Mouse (Mus musculus): Measurements from ENCODE around the gene Emp3. TPM values are rescaled to one million over a fixed set of nuclear protein-coding genes. Genes with fewer than 3 reads are reported as not detected.
A peak's percentile ranks its signal among the peaks of the same experiment; 100 is the strongest.

Emp3 gene
- total and polyA plus RNA-seq, 3 experiments: 18.8 to 135 (median 56.6) TPM

- H3K27me3 ChIP-seq (replicated peaks): peaks cover 17% of the 10 kb centered on the region
- peaks cover 24% of the 10 kb centered on the region for H3K79me2 ChIP-seq (replicated peaks; ENCODE audit: control insufficient read depth, extremely low read depth, insufficient read depth, poor library complexity, severe bottlenecking)
- peak within 1 kb of the TSS; percentile 72 to 88 (median 86) for H3K4me3 ChIP-seq (replicated peaks in 1 of 3; ENCODE audit: low read depth in 2 of 3, low read length in 2 of 3, poor library complexity in 1 of 3)
- dilution Hi-C loops (cut with MboI; ENCODE audit: extremely low pct_ligation_motif_present, extremely low pct_unique_long_range_greater_than_20kb, low sequenced_read_pairs): no loop called here
- peak within 1 kb of the TSS; percentile 62 for H3K27ac ChIP-seq (ENCODE audit: insufficient read depth, low read depth)
- peak within 1 kb of the TSS; percentile 99 for H3K9ac ChIP-seq (ENCODE audit: insufficient read depth, low read depth)
- peaks cover 23 to 44% of the 10 kb centered on the region in 2 experiments for H3K4me1 ChIP-seq (ENCODE audit: control insufficient read depth in 1 of 2, insufficient read depth in 2 of 2)
- peak within 1 kb of the TSS; percentile 31 for H3K4me2 ChIP-seq (ENCODE audit: insufficient read depth, low read depth, poor library complexity, severe bottlenecking)
- TF ChIP-seq TCF12 (IDR thresholded peaks at IDR 0.05; ENCODE audit: low read depth, low read length): peak; percentile 56; the same call in 1 of the 2 replicates
- no peak for TF ChIP-seq CHD1 (IDR thresholded peaks at IDR 0.05; ENCODE audit: low read depth, low read length)
- TF ChIP-seq SMC3 (IDR thresholded peaks at IDR 0.05; ENCODE audit: low read depth, low read length): peak; percentile 88
- no peak for TF ChIP-seq HCFC1 (IDR thresholded peaks at IDR 0.05; ENCODE audit: low read depth, low read length)
- no peak for TF ChIP-seq BHLHE40 (IDR thresholded peaks at IDR 0.05; ENCODE audit: low read depth, low read length)
- peak; percentile 79 for TF ChIP-seq POLR2A (IDR thresholded peaks at IDR 0.05; ENCODE audit: low read depth, low read length)
- no peak for TF ChIP-seq GABPA (IDR thresholded peaks at IDR 0.05; ENCODE audit: insufficient replicate concordance, low read depth, low read length)
- no peak for TF ChIP-seq PAX5 (IDR thresholded peaks at IDR 0.05; ENCODE audit: low read length)
- TF ChIP-seq ZMIZ1 (IDR thresholded peaks at IDR 0.05; ENCODE audit: low read depth, low read length): no peak
- 0 out of 2 replicates have a peak, but pooled peaks have one; percentile 53 for TF ChIP-seq TBP (conservative IDR thresholded peaks at IDR 0.05; ENCODE audit: low read depth, low read length)
- TF ChIP-seq NRF1 (IDR thresholded peaks at IDR 0.05; ENCODE audit: low read depth, low read length): 0 out of 2 replicates have a peak, but pooled peaks have one; percentile 13
- peak; percentile 55; the same call in 1 of the 2 replicates for TF ChIP-seq NELFE (IDR thresholded peaks at IDR 0.05; ENCODE audit: low read depth, low read length)
- no peak for TF ChIP-seq ZC3H11A (IDR thresholded peaks at IDR 0.05; ENCODE audit: low read depth, low read length)
- peak; percentile 57 for TF ChIP-seq RAD21 (IDR thresholded peaks at IDR 0.05; ENCODE audit: low read depth, low read length)
- TF ChIP-seq USF2 (conservative IDR thresholded peaks at IDR 0.05; ENCODE audit: low read depth, low read length): no peak
- TF ChIP-seq CTCF (conservative IDR thresholded peaks at IDR 0.05 in 1 of 2, IDR thresholded peaks at IDR 0.05 in 1 of 2; ENCODE audit: low read depth in 2 of 2, low read length in 2 of 2): peak; percentile 83 to 98
- TF ChIP-seq POLR2AphosphoS2 (IDR thresholded peaks at IDR 0.05; ENCODE audit: low read depth, low read length): no peak
- 0 out of 2 replicates have a peak, but pooled peaks have one; percentile 50 for TF ChIP-seq MAZ (IDR thresholded peaks at IDR 0.05; ENCODE audit: low read depth, low read length)
- no peak for TF ChIP-seq SIN3A (IDR thresholded peaks at IDR 0.05; ENCODE audit: low read length)
- no peak for TF ChIP-seq UBTF (IDR thresholded peaks at IDR 0.05; ENCODE audit: low read depth, low read length)
- TF ChIP-seq MYC (IDR thresholded peaks at IDR 0.05; ENCODE audit: low read depth, low read length): 0 out of 2 replicates have a peak, but pooled peaks have one; percentile 18
- peak; percentile 82 for DNase-seq (ENCODE audit: extremely low read depth)
- H3K9me3 ChIP-seq (replicated peaks; ENCODE audit: low read length): no peaks in the 10 kb centered on the region
- peaks cover 19 to 31% of the 10 kb centered on the region in 2 experiments for H3K36me3 ChIP-seq (replicated peaks in 1 of 2; ENCODE audit: control insufficient read depth in 1 of 2, insufficient read depth in 1 of 2, low read length in 1 of 2)
- in situ Hi-C loops (cut with MboI; ENCODE audit: low pct_ligation_motif_present, low pct_unique_long_range_greater_than_20kb, low sequenced_read_pairs): loop anchor here (5.0 kb wide), 1 partner anchor 70 kb away; no protein-coding TSS in a partner anchor
Measured at GRCm38 (mm10) chr7:45872624-45873023, 48.6 kb downstream of the Emp3 start, which contains the start of gene Kdelr1. Kdelr1 (plus strand) TSS chr7:45872772.
